ENCODE assay signal across 20 mouse cellular contexts in the genomic region with DNA sequence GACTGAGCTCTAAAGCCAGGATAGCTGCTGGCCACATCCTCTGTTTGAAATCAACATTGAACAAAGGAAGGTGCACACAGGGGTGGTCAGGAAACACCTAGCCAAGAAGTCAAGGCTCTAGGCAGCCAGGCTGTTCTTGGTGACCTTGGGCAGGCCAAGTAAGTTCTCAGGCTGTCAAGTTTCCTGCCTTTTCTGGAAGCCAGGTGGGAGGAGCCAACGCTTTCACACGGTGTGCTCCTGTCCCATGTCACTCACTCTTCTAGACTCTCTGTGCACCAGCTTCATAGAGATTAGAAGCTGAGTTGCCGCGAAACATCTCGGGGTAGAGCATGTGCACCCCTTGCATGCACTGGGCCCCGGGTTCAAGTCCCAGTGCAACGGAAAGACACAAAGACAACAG.
DNase-seq lines count a peak whose midpoint lies in the region; ATAC-seq and TF ChIP-seq lines count a peak whose summit lies in the region.
"Had no signal": no experiment of that assay in that cellular context is flagged by ENCODE, and none has a peak within 500 bp of the region (broad histone marks: within the 10 kb centered on the region; RNA-seq: fewer than 3 reads in every experiment).

No protein-coding gene starts in this region.

- H3K4me1 ChIP-seq in heart, embryonic 10.5 days, result peaks cover 22% of the 10 kb centered on the region
- H3K4me1 ChIP-seq in intestine, embryonic 16.5 days (ENCODE audit: control insufficient read depth, insufficient read depth, low read length), result no peaks in the 10 kb centered on the region
- H3K4me1 ChIP-seq in intestine, postnatal 0 days (replicated peaks; ENCODE audit: control insufficient read depth, insufficient read depth, low read length), result no peaks in the 10 kb centered on the region
- H3K4me1 ChIP-seq: forebrain, embryonic 13.5 days; hindbrain, embryonic 12.5 days had no signal

- peak overlapping the region; percentile 32; the same call in 1 of the 2 replicates for H3K27ac ChIP-seq in heart, embryonic 10.5 days
- no peak overlapping the region for H3K27ac ChIP-seq in intestine, embryonic 16.5 days (ENCODE audit: low read length)
- no peak overlapping the region for H3K27ac ChIP-seq in intestine, postnatal 0 days (ENCODE audit: low read depth, low read length)
- H3K27ac ChIP-seq: embryonic facial prominence, embryonic 10.5 days; forebrain, embryonic 13.5 days; hindbrain, embryonic 12.5 days had no signal

- H3K9me3 ChIP-seq in heart, embryonic 10.5 days, result no peaks in the 10 kb centered on the region
- H3K9me3 ChIP-seq in intestine, embryonic 16.5 days (ENCODE audit: control insufficient read depth, low read length), result no peaks in the 10 kb centered on the region
- H3K9me3 ChIP-seq in intestine, postnatal 0 days (ENCODE audit: control insufficient read depth), result no peaks in the 10 kb centered on the region
- H3K9me3 ChIP-seq: embryonic facial prominence, embryonic 10.5 days; forebrain, embryonic 13.5 days; hindbrain, embryonic 12.5 days had no signal

- ATAC-seq in intestine, embryonic 16.5 days, result 0 out of 2 replicates have a peak, but pooled peaks have one; percentile 36
- ATAC-seq in intestine, postnatal 0 days, result no peak
- ATAC-seq: CD4-positive, CD25-positive, alpha-beta regulatory T cell, adult 4 months; forebrain, embryonic 13.5 days; forebrain, postnatal 0 days; hindbrain, embryonic 16.5 days; inflammation-experienced regulatory T-cells, adult 6 months had no signal

- TF ChIP-seq CTCF in intestine, postnatal 0 days (IDR thresholded peaks at IDR 0.05; ENCODE audit: low read depth), result no peak

- peaks cover 60% of the 10 kb centered on the region for H3K36me3 ChIP-seq in heart, embryonic 10.5 days
- H3K36me3 ChIP-seq in intestine, embryonic 16.5 days (ENCODE audit: control insufficient read depth, insufficient read depth, low read length), result peaks cover 6% of the 10 kb centered on the region; the same call in 1 of the 2 replicates
- H3K36me3 ChIP-seq in intestine, postnatal 0 days (ENCODE audit: control insufficient read depth, insufficient read depth), result peaks cover 21% of the 10 kb centered on the region

- no peak overlapping the region for H3K4me3 ChIP-seq in heart, embryonic 10.5 days
- H3K4me3 ChIP-seq in intestine, embryonic 16.5 days (ENCODE audit: low read length), result no peak overlapping the region
- no peak overlapping the region for H3K4me3 ChIP-seq in intestine, postnatal 0 days (ENCODE audit: low read depth, low read length)
- H3K4me3 ChIP-seq: embryonic facial prominence, embryonic 10.5 days; forebrain, embryonic 13.5 days; hindbrain, embryonic 12.5 days had no signal

- H3K4me2 ChIP-seq in intestine, embryonic 16.5 days (ENCODE audit: low read depth, low read length), result no peak overlapping the region
- H3K4me2 ChIP-seq in intestine, postnatal 0 days (replicated peaks; ENCODE audit: low read depth), result no peak overlapping the region
- H3K4me2 ChIP-seq: forebrain, embryonic 13.5 days; hindbrain, embryonic 12.5 days had no signal

- no peaks in the 10 kb centered on the region for H3K27me3 ChIP-seq in heart, embryonic 10.5 days (ENCODE audit: insufficient read depth, poor library complexity, severe bottlenecking)
- H3K27me3 ChIP-seq in intestine, embryonic 16.5 days (replicated peaks; ENCODE audit: control insufficient read depth, insufficient read depth, low read length), result no peaks in the 10 kb centered on the region
- no peaks in the 10 kb centered on the region for H3K27me3 ChIP-seq in intestine, postnatal 0 days (replicated peaks; ENCODE audit: control insufficient read depth, insufficient read depth, low read length)
- H3K27me3 ChIP-seq: forebrain, embryonic 13.5 days; hindbrain, embryonic 12.5 days had no signal

- no peak overlapping the region for H3K9ac ChIP-seq in intestine, embryonic 16.5 days (ENCODE audit: low read depth, low read length)
- H3K9ac ChIP-seq in intestine, postnatal 0 days (ENCODE audit: low read depth, low read length), result no peak overlapping the region
- H3K9ac ChIP-seq: forebrain, embryonic 13.5 days; forebrain, postnatal 0 days; hindbrain, embryonic 12.5 days had no signal

- no peak for DNase-seq in heart, embryonic 10.5 days (ENCODE audit: low spot score)
- DNase-seq in heart, adult 8-10 months (ENCODE audit: low spot score), result no peak
- DNase-seq in R1 (ENCODE audit: low read depth, low spot score), result peak; percentile 60
- DNase-seq in cerebellum, adult 9-11 months, result no peak
- DNase-seq: adrenal gland, postnatal 25 days; B cell, adult 2 months; cerebellum, adult 18-20 months; cerebellum, postnatal 10 days; forebrain, postnatal 0 days; gastrocnemius, postnatal 25 days; heart, postnatal 36 days; kidney, adult 18-20 months had no signal

- 66% methylated on average over 7 of the region's 7 CpGs for WGBS in heart, embryonic 10.5 days
- WGBS in intestine, embryonic 16.5 days, result 89% methylated on average over 7 of the region's 7 CpGs
- 88% methylated on average over 7 of the region's 7 CpGs for WGBS in intestine, postnatal 0 days
